Mouse (Mus musculus): ENCODE data around the gene Abca1. TPM values are rescaled to one million over a fixed set of nuclear protein-coding genes. Genes with fewer than 3 reads are reported as not detected.

Gene Abca1
- total and polyA plus RNA-seq, 3 experiments, result 8.4 to 9.0 TPM; not detected in 1

DNA sequence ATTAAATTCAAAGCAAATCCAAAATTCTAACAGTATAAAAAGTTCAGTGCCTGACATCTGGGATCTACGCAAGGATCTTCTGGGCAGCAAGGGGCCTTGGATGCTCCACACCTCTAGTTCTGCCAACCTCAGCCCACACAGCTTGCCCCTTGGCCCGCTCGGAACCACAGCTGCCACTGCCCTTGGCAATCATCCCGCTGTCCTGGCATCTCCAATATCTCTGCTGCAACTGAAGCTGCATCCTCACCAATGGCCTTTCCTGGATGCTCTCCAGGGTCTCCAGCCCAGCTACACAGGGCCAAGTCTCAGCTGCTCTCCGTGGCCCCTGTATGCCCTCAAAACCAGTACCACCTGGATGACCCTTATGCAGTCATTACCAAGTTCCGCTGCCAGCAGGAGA is 160.2 kb downstream of the Abca1 start:
- no peak overlapping the region for H3K9ac ChIP-seq (ENCODE audit: control insufficient read depth, low read depth, low read length, poor library complexity, severe bottlenecking)

DNA sequence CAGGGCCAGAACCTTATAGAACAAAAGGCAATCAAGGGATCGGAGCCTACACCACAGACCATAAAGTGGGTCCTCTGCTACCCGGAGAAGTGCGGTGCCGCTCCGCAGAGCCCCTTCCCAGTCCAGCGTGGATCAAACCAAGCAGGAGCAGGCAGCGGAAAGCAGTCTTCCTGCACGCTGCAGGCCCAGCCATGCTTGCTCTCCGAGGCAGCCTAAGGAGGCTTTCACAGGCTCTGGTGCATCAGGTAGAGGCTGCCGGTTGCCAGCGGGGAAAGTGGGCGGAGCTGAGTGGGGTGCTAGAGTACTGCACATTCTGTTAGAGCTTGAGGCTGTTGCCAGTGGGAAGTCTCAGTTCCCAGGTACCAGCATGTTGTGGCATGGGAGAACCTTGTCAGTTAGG is 170.4 kb downstream of the Abca1 start, which contains the start of gene Nipsnap3a:
TSS of gene Nipsnap3a (plus strand) at position 25 of the 400 bp plus-strand sequence.
- DNase-seq (ENCODE audit: low read depth, low spot score), result no peak
- H3K9ac ChIP-seq (ENCODE audit: control insufficient read depth, low read depth, low read length, poor library complexity, severe bottlenecking), result no peak within 1 kb of the TSS
- H3K27me3 ChIP-seq (ENCODE audit: control insufficient read depth in 1 of 2, insufficient read depth in 2 of 2, low read length in 2 of 2), result peaks cover 0 to 2% of the 10 kb centered on the region in 2 experiments
- no peaks in the 10 kb centered on the region for H3K9me3 ChIP-seq (replicated peaks; ENCODE audit: insufficient read depth, low read length)
- no peaks in the 10 kb centered on the region for H3K4me1 ChIP-seq (ENCODE audit: control insufficient read depth in 1 of 2, insufficient read depth in 2 of 2, low read length in 2 of 2)
- H3K79me2 ChIP-seq (ENCODE audit: control insufficient read depth, insufficient read depth, low read length, poor library complexity), result no peaks in the 10 kb centered on the region
- H3K36me3 ChIP-seq (ENCODE audit: control insufficient read depth in 1 of 2, insufficient read depth in 2 of 2, low read length in 2 of 2), result no peaks in the 10 kb centered on the region
- no peak for TF ChIP-seq SIN3A (IDR thresholded peaks at IDR 0.05; ENCODE audit: low read length)
- TF ChIP-seq MEF2A (IDR thresholded peaks at IDR 0.05; ENCODE audit: extremely low read depth, insufficient replicate concordance, low read depth, low read length, poor library complexity, severe bottlenecking), result no peak
- no peak for TF ChIP-seq POLR2A (IDR thresholded peaks at IDR 0.05; ENCODE audit: control insufficient read depth in 1 of 2, insufficient read depth in 1 of 2, low read depth in 1 of 2, low read length in 2 of 2, poor library complexity in 1 of 2)
- no peak for TF ChIP-seq USF2 (IDR thresholded peaks at IDR 0.05; ENCODE audit: borderline replicate concordance in 1 of 2, insufficient read depth in 1 of 2, low read depth in 1 of 2, low read length in 2 of 2)
- no peak for TF ChIP-seq USF1 (IDR thresholded peaks at IDR 0.05; ENCODE audit: low read depth, low read length)
- no peak for TF ChIP-seq POLR2AphosphoS2 (IDR thresholded peaks at IDR 0.05; ENCODE audit: low read length)
- no peak within 1 kb of the TSS for H3K4me3 ChIP-seq (ENCODE audit: control insufficient read depth in 1 of 2, insufficient read depth in 1 of 2, low read depth in 2 of 2, low read length in 2 of 2)
- H3K27ac ChIP-seq (ENCODE audit: control insufficient read depth, low read depth, low read length), result no peak within 1 kb of the TSS

More for the DNA sequence above, 160.2 kb downstream of the Abca1 start:
- Histone ChIP-seq H3K27ac (ENCODE audit: control insufficient read depth, low read depth, low read length) (no peak overlapping the region), H3K9me3 (replicated peaks; ENCODE audit: insufficient read depth, low read length) (no peaks in the 10 kb centered on the region), H3K4me1 (ENCODE audit: control insufficient read depth in 1 of 2, insufficient read depth in 2 of 2, low read length in 2 of 2) (no peaks in the 10 kb centered on the region), H3K27me3 (ENCODE audit: control insufficient read depth in 1 of 2, insufficient read depth in 2 of 2, low read length in 2 of 2) (peaks cover 10 to 13% of the 10 kb centered on the region in 2 experiments), H3K79me2 (ENCODE audit: control insufficient read depth, insufficient read depth, low read length, poor library complexity) (no peaks in the 10 kb centered on the region), H3K4me3 (ENCODE audit: control insufficient read depth in 1 of 2, insufficient read depth in 1 of 2, low read depth in 2 of 2, low read length in 2 of 2) (no peak overlapping the region), H3K36me3 (ENCODE audit: control insufficient read depth in 1 of 2, insufficient read depth in 2 of 2, low read length in 2 of 2) (no peaks in the 10 kb centered on the region)
- no peak for DNase-seq (ENCODE audit: low read depth, low spot score)
- TF ChIP-seq ZC3H11A (IDR thresholded peaks at IDR 0.05; ENCODE audit: low read depth, low read length) (no peak), TBP (IDR thresholded peaks at IDR 0.05; ENCODE audit: low read depth, low read length) (no peak), JUND (IDR thresholded peaks at IDR 0.05; ENCODE audit: low read depth, low read length) (no peak), CHD1 (IDR thresholded peaks at IDR 0.05; ENCODE audit: low read depth, low read length) (no peak), TCF12 (IDR thresholded peaks at IDR 0.05; ENCODE audit: low read depth, low read length) (no peak), ETS1 (IDR thresholded peaks at IDR 0.05; ENCODE audit: low read depth, low read length) (no peak), ZMIZ1 (IDR thresholded peaks at IDR 0.05; ENCODE audit: low read depth, low read length) (no peak), POLR2A (IDR thresholded peaks at IDR 0.05; ENCODE audit: control insufficient read depth in 1 of 2, insufficient read depth in 1 of 2, low read depth in 1 of 2, low read length in 2 of 2, poor library complexity in 1 of 2) (no peak), E2F4 (IDR thresholded peaks at IDR 0.05; ENCODE audit: borderline replicate concordance, low read depth, low read length) (no peak), HCFC1 (IDR thresholded peaks at IDR 0.05; ENCODE audit: low read depth, low read length) (no peak), ZNF384 (IDR thresholded peaks at IDR 0.05; ENCODE audit: low read depth, low read length) (no peak), EP300 (IDR thresholded peaks at IDR 0.05; ENCODE audit: low read depth in 1 of 2, low read length in 2 of 2) (no peak), POLR2AphosphoS2 (IDR thresholded peaks at IDR 0.05; ENCODE audit: low read length) (no peak), RAD21 (IDR thresholded peaks at IDR 0.05; ENCODE audit: low read depth, low read length) (no peak), GATA1 (IDR thresholded peaks at IDR 0.05; ENCODE audit: low read depth, low read length) (no peak), MYC (IDR thresholded peaks at IDR 0.05; ENCODE audit: low read depth, low read length) (no peak), MAX (IDR thresholded peaks at IDR 0.05; ENCODE audit: low read length) (no peak), CHD2 (IDR thresholded peaks at IDR 0.05; ENCODE audit: low read length) (no peak), BHLHE40 (IDR thresholded peaks at IDR 0.05; ENCODE audit: borderline replicate concordance, low read depth, low read length) (no peak)

Measured in MEL (cell line).